Mouse (Mus musculus) midbrain, embryonic 14.5 days (tissue): Measurements from ENCODE around the gene Gskip. TPM values are rescaled to one million over a fixed set of nuclear protein-coding genes. Genes with fewer than 3 reads are reported as not detected.

Source experiments
- ATAC-seq: fragments of 200-750 bp; cut with Nextera tagmentation; 2 replicates; pipeline ENCODE4 v1.8.0; 2017; ENCODE audit warnings: moderate number of reproducible peaks, moderate library complexity; ENCODE audit not compliant: low FRiP score, low TSS enrichment
- DNase-seq: peaks from one replicate; pipeline ENCODE4 v3.0.0-alpha.2; 2015
- H3K27ac ChIP-seq: fragments of 300-500 bp; sonication (generic); replicated peaks from 2 replicates; pipeline ENCODE4 v1.5.1; 2014; ENCODE audit warnings: mild to moderate bottlenecking, low read depth, low read length, moderate library complexity
- H3K27me3 ChIP-seq: fragments of 300-500 bp; sonication (generic); 2 replicates; pipeline ENCODE4 v1.6.1; 2014; ENCODE audit warnings: low read length, control low read depth, mixed read lengths; ENCODE audit not compliant: control insufficient read depth, insufficient read depth
- H3K36me3 ChIP-seq: fragments of 300-500 bp; sonication (generic); 2 replicates; pipeline ENCODE4 v1.6.1; 2014; ENCODE audit warnings: low read length, control low read depth; ENCODE audit not compliant: control insufficient read depth, insufficient read depth
- H3K4me1 ChIP-seq: fragments of 300-500 bp; sonication (generic); 2 replicates; pipeline ENCODE4 v1.6.1; 2014; ENCODE audit warnings: mild to moderate bottlenecking, antibody characterized with exemption, low read length, control low read depth; ENCODE audit not compliant: control insufficient read depth, insufficient read depth
- H3K4me2 ChIP-seq: fragments of 300-500 bp; sonication (generic); 2 replicates; pipeline ENCODE4 v1.6.1; 2014; ENCODE audit warnings: mild to moderate bottlenecking, low read length, moderate library complexity
- H3K4me3 ChIP-seq: fragments of 300-500 bp; sonication (generic); replicated peaks from 2 replicates; pipeline ENCODE4 v1.5.1; 2014; ENCODE audit warnings: low read depth, low read length
- H3K9ac ChIP-seq: fragments of 300-500 bp; sonication (generic); replicated peaks from 2 replicates; pipeline ENCODE4 v1.6.1; 2014; ENCODE audit warnings: mild to moderate bottlenecking, low read length, moderate library complexity
- H3K9me3 ChIP-seq: fragments of 300-500 bp; sonication (generic); 2 replicates; pipeline ENCODE4 v1.6.1; 2016; ENCODE audit warnings: low read length, control low read depth, mixed read lengths; ENCODE audit not compliant: control insufficient read depth
- WGBS: fragments of 180-500 bp; shearing (Covaris S2); extraction: QIAGEN DNeasy Blood & Tissue Kit; methylation state at CpG from one replicate; pipeline ENCODE4 v1.1.7; 2014; 5-methylcytosine and 5-hydroxymethylcytosine counted together
- polyA plus RNA-seq: library from polyadenylated mRNA; unstranded; fragments of >200 nt; fragmentation: Nextera tagmentation; extraction: Ambion mirVana; gene quantifications from 2 replicates; pipeline ENCODE4 v1.2.1, GENCODE M21; 2014

The Gskip gene
- polyA plus RNA-seq, 1 experiment from 2014 or later, result 36.7 TPM

GRCm38 (mm10) chr12:105705799-105706487 is 21.3 kb downstream of the Gskip start, which contains the start of gene Ak7:
TSS of gene Ak7 (plus strand) at chr12:105705976.
- Histone ChIP-seq H3K4me2 (0 out of 2 replicates have a peak within 1 kb of the TSS, but pooled peaks have one; percentile 6), H3K4me1 (peaks cover 3% of the 10 kb centered on the region; the same call in 1 of the 2 replicates), H3K9ac (no peak within 1 kb of the TSS), H3K9me3 (no peaks in the 10 kb centered on the region), H3K36me3 (peaks cover 12% of the 10 kb centered on the region), H3K27me3 (no peaks in the 10 kb centered on the region), H3K27ac (no peak within 1 kb of the TSS), H3K4me3 (no peak within 1 kb of the TSS)
- 10% methylated on average over 22 of the region's 22 CpGs for WGBS
- DNase-seq (peak; percentile 45), ATAC-seq (peak; percentile 37; the same call in 1 of the 2 replicates)

- no peak overlapping the region for H3K4me3 ChIP-seq
- no peak overlapping the region for H3K27ac ChIP-seq
- H3K9me3 ChIP-seq, result no peaks in the 10 kb centered on the region
- no peak overlapping the region for H3K9ac ChIP-seq
- no peaks in the 10 kb centered on the region for H3K36me3 ChIP-seq
- 70% methylated on average over 17 of the region's 17 CpGs for WGBS
- H3K4me2 ChIP-seq, result 0 out of 2 replicates have a peak overlapping the region, but pooled peaks have one; percentile 17
- peak; percentile 43 for DNase-seq
- ATAC-seq, result no peak
- H3K27me3 ChIP-seq, result no peaks in the 10 kb centered on the region
- H3K4me1 ChIP-seq, result peaks cover 13% of the 10 kb centered on the region; the same call in 1 of the 2 replicates
Measured at GRCm38 (mm10) chr12:105718616-105719015, 34.0 kb downstream of the Gskip start.

DNA sequence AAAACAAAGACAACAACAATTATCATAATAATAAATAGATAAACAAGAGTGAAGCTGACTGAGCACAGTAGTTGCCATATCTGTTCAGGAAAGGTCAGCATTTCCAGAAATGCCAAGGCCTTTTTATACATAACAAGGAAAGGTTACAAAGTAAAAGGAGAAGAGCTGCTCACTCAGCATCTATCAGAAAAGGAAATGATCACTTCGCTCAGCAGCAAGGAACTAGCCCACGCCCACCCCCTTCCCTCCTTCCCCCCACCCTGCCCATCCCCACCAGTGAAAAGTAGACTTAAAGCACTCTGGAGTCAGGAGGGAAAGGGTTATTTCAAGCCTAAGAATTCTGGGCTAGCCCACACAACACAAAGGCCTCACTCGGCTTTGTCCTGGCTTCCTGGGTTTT is 35.6 kb downstream of the Gskip start:
- H3K4me3 ChIP-seq, result no peak overlapping the region
- H3K36me3 ChIP-seq, result no peaks in the 10 kb centered on the region
- no peak overlapping the region for H3K9ac ChIP-seq
- H3K4me2 ChIP-seq, result no peak overlapping the region
- DNase-seq (no peak), ATAC-seq (no peak)
- peaks cover 13% of the 10 kb centered on the region; the same call in 1 of the 2 replicates for H3K4me1 ChIP-seq
- 68% methylated on average over 3 of the region's 3 CpGs for WGBS
- H3K27me3 ChIP-seq, result no peaks in the 10 kb centered on the region
- no peaks in the 10 kb centered on the region for H3K9me3 ChIP-seq
- H3K27ac ChIP-seq, result no peak overlapping the region

DNA sequence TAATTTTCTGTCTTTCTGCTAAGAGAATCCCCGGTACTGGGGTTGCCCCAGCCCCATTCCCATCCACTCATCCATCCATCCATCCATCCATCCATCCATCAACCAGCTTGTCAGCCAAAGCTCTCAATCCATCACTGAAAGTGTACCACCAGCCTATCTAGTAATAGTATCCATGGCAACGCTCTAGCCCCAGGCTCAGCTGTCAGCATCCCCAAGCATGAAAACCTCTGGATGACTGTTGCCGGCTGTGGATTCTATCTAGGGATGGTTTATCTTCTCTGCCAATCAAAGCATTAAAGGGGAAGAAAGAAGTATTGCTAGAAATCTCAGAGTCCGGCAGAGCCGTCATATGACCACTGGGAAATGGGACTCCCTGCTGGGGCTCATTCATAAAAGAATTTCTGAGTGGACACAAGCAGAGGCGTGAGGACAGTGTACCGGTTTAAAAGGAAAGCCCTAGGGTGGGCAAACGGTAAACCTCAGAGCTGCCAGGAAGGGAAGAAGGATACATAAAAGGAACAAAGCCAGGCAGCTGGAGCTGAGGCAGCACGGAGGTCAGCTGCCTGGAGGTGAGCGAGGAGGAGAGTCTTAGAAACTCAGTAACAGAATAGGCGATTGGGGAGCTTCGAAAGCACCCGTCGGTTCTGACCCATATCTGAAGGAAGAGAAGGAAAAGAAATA is 37.0 kb downstream of the Gskip start:
- Histone ChIP-seq H3K27me3 (no peaks in the 10 kb centered on the region), H3K4me2 (peak overlapping the region; percentile 30), H3K36me3 (no peaks in the 10 kb centered on the region), H3K27ac (peak overlapping the region; percentile 81), H3K9me3 (no peaks in the 10 kb centered on the region), H3K4me3 (no peak overlapping the region), H3K9ac (no peak overlapping the region), H3K4me1 (peaks cover 13% of the 10 kb centered on the region; the same call in 1 of the 2 replicates)
- peak; percentile 31; the same call in 1 of the 2 replicates for ATAC-seq
- peak; percentile 78 for DNase-seq
- WGBS, result 34% methylated on average over 14 of the region's 14 CpGs

- 3% methylated on average over 5 of the region's 5 CpGs for WGBS
- Histone ChIP-seq H3K9me3 (no peaks in the 10 kb centered on the region), H3K4me2 (no peak overlapping the region), H3K27me3 (no peaks in the 10 kb centered on the region), H3K4me3 (no peak overlapping the region), H3K9ac (no peak overlapping the region), H3K4me1 (peaks cover 13% of the 10 kb centered on the region; the same call in 1 of the 2 replicates), H3K27ac (no peak overlapping the region), H3K36me3 (no peaks in the 10 kb centered on the region)
- ATAC-seq (no peak), DNase-seq (peak; percentile 86)
Measured at GRCm38 (mm10) chr12:105722657-105723056, 38.0 kb downstream of the Gskip start.

GRCm38 (mm10) chr12:105724616-105725015 is 40.0 kb downstream of the Gskip start:
- H3K4me3 ChIP-seq, result no peak overlapping the region
- DNase-seq, result no peak
- H3K4me2 ChIP-seq, result no peak overlapping the region
- H3K4me1 ChIP-seq, result peaks cover 13% of the 10 kb centered on the region; the same call in 1 of the 2 replicates
- H3K9ac ChIP-seq, result no peak overlapping the region
- H3K27me3 ChIP-seq, result no peaks in the 10 kb centered on the region
- H3K36me3 ChIP-seq, result no peaks in the 10 kb centered on the region
- ATAC-seq, result no peak
- H3K9me3 ChIP-seq, result no peaks in the 10 kb centered on the region
- 47% methylated on average over 1 of the region's 1 CpGs for WGBS
- no peak overlapping the region for H3K27ac ChIP-seq

DNA sequence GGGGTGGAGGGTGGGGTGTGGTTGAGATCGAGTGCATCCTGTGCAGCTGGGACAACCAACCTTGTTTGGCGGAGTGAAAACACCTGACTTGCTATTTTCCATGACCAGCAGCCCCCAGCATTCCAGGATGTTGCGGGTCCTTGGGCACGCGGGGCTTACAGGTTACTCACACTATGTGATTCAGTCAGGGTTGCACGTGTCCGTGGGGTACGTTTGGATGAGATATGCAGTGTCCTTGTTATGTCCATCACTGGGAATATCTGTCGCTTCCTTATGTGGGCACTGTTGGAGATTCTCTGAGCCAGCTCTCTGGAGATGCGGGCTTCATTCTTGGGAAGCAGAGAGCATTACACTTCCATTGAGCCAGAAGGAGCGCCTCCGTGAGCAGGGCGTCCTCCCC is 41.1 kb downstream of the Gskip start:
- DNase-seq (no peak), ATAC-seq (no peak)
- Histone ChIP-seq H3K4me2 (no peak overlapping the region), H3K27ac (no peak overlapping the region), H3K9me3 (no peaks in the 10 kb centered on the region), H3K4me3 (no peak overlapping the region), H3K36me3 (no peaks in the 10 kb centered on the region), H3K4me1 (peaks cover 13% of the 10 kb centered on the region; the same call in 1 of the 2 replicates), H3K9ac (no peak overlapping the region), H3K27me3 (no peaks in the 10 kb centered on the region)
- WGBS, result 76% methylated on average over 13 of the region's 13 CpGs

GRCm38 (mm10) chr12:105727268-105727667 is 42.6 kb downstream of the Gskip start:
- ATAC-seq, result no peak
- WGBS, result 94% methylated on average over 3 of the region's 3 CpGs

More at GRCm38 (mm10) chr12:105727268-105727667, 42.6 kb downstream of the Gskip start:
- Histone ChIP-seq H3K4me1 (peaks cover 3% of the 10 kb centered on the region; the same call in 1 of the 2 replicates), H3K4me3 (no peak overlapping the region), H3K27ac (no peak overlapping the region), H3K9me3 (no peaks in the 10 kb centered on the region), H3K27me3 (no peaks in the 10 kb centered on the region), H3K36me3 (no peaks in the 10 kb centered on the region), H3K9ac (no peak overlapping the region), H3K4me2 (no peak overlapping the region)
- no peak for DNase-seq
